Mouse (Mus musculus) hindbrain, embryonic 10.5 days (tissue): Measurements from ENCODE around the gene Adipor2. TPM values are rescaled to one million over a fixed set of nuclear protein-coding genes. Genes with fewer than 3 reads are reported as not detected.

Experiments used
- DNase-seq: peaks from one replicate; pipeline ENCODE4 v3.0.0-alpha.2; 2017; ENCODE audit warnings: low spot score
- H3K27ac ChIP-seq: fragments of 300-500 bp; sonication (generic); 2 replicates; pipeline ENCODE4 v1.5.1; 2016; ENCODE audit warnings: mild to moderate bottlenecking, moderate library complexity
- H3K27me3 ChIP-seq: fragments of 300-500 bp; sonication (generic); 2 replicates; pipeline ENCODE4 v1.6.1; 2016; ENCODE audit warnings: mild to moderate bottlenecking; ENCODE audit not compliant: poor library complexity, insufficient read depth, severe bottlenecking
- H3K36me3 ChIP-seq: fragments of 300-500 bp; sonication (generic); 2 replicates; pipeline ENCODE4 v1.6.1; 2016; ENCODE audit warnings: mild to moderate bottlenecking, moderate library complexity
- H3K4me1 ChIP-seq: fragments of 300-500 bp; sonication (generic); replicated peaks from 2 replicates; pipeline ENCODE4 v1.6.1; 2016; ENCODE audit warnings: mild to moderate bottlenecking
- H3K4me3 ChIP-seq: fragments of 300-500 bp; sonication (generic); 2 replicates; pipeline ENCODE4 v1.5.1; 2016; ENCODE audit warnings: mild to moderate bottlenecking, moderate library complexity
- H3K9me3 ChIP-seq: fragments of 300-500 bp; sonication (generic); 2 replicates; pipeline ENCODE4 v1.6.1; 2016; ENCODE audit warnings: mild to moderate bottlenecking, moderate library complexity
- WGBS: fragments of 180-500 bp; shearing (Covaris S2); methylation state at CpG from one replicate; pipeline ENCODE4 v1.1.7; 2016; 5-methylcytosine and 5-hydroxymethylcytosine counted together
- polyA plus RNA-seq: library from polyadenylated mRNA; unstranded; fragments of >200 nt; fragmentation: Nextera tagmentation; extraction: Ambion mirVana; gene quantifications from 2 replicates; pipeline ENCODE4 v1.2.1, GENCODE M21; 2016

The Adipor2 gene
- polyA plus RNA-seq, 1 experiment from 2014 or later: 28.2 TPM

DNA sequence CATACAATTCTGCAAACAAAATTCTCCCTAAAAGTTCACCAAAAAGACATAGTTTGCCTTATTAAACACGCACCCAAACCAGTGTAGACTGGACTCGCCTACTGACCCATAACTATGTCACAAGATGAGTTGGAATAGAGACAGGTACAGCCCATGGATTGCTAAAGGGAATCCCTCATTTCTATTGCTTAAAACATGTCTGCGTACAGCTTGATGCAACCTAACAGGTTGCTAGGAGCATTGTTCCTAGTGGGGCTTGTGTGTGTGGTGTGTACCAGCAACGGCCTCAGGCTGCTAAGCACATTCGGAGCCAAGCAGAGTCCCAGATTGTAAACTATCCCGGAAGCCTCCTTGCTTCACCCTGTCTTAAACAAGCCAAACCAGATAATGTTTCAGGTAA is 861 bp downstream of the Adipor2 start:
- H3K4me1 ChIP-seq: peaks cover 32% of the 10 kb centered on the region
- no peak for DNase-seq
- 75% methylated on average over 6 of the region's 6 CpGs for WGBS

DNA sequence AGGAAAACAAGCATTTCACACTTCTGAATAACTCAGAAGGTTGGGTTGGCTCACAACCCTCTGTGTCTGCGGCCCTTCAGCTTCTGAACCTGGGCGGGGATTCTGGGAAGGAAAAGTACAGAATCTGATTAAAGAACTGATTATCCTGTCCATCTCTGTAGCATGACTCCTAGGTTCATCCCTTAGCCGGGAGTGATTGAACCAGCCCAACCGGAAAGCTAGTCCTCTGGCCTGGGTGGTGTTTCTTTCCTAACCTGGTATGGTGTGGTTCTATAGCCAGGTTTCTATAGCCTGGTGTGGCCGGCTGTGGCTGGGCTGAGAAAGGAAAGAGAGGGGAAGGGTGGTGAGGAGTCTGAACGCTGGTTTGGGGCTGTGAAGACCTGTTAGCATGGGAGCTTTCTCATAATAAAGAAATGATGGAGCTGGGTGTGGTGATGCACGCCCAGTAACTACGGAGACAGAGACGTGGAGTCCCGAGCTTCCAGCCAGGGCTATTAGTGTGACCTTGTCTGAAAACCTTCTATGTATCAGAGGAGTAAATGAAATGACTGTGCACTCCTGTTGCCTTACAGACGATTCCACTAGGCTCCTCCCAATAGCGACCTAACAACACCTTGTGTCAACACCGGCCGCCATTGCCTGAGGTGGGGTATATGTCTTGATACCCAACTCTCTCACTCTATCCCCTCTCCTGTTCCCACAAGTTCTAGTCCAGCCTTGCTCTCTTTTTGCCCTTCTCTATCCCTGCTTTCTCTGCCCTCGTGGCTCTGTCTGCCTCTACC is 3.1 kb downstream of the Adipor2 start:
- Histone ChIP-seq H3K4me1 (peaks cover 30% of the 10 kb centered on the region), H3K36me3 (no peaks in the 10 kb centered on the region), H3K27ac (no peak overlapping the region), H3K27me3 (peaks cover 12% of the 10 kb centered on the region), H3K4me3 (no peak overlapping the region), H3K9me3 (no peaks in the 10 kb centered on the region)
- WGBS: 88% methylated on average over 15 of the region's 15 CpGs
- no peak for DNase-seq

More for the DNA sequence above, 861 bp downstream of the Adipor2 start:
- Histone ChIP-seq H3K9me3 (no peaks in the 10 kb centered on the region), H3K27me3 (peaks cover 12% of the 10 kb centered on the region), H3K27ac (no peak overlapping the region), H3K4me3 (no peak overlapping the region), H3K36me3 (no peaks in the 10 kb centered on the region)

DNA sequence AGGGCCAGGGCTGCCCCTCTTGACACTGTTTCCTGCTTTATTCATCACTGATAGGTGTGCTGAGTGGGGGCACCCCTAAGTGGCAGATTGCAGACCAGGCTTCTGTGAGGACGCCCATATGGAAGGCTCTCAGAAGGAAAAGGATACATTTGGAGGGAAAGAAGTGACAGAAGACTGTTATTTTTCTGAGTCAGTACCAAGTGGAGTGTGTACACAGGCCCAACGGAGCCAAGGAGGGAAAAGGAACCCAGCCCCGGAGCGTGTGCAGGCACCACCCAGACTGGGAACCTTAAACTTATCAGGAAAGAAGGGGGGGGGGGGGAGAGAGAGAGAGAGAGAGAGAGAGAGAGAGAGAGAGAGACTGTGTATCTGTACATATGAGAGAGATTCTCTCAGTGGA is 4.9 kb downstream of the Adipor2 start:
- H3K9me3 ChIP-seq: no peaks in the 10 kb centered on the region
- WGBS: 86% methylated on average over 4 of the region's 4 CpGs
- no peak overlapping the region for H3K4me3 ChIP-seq
- H3K4me1 ChIP-seq: peaks cover 22% of the 10 kb centered on the region
- peaks cover 12% of the 10 kb centered on the region for H3K27me3 ChIP-seq
- DNase-seq: no peak
- H3K27ac ChIP-seq: no peak overlapping the region
- H3K36me3 ChIP-seq: no peaks in the 10 kb centered on the region

DNA sequence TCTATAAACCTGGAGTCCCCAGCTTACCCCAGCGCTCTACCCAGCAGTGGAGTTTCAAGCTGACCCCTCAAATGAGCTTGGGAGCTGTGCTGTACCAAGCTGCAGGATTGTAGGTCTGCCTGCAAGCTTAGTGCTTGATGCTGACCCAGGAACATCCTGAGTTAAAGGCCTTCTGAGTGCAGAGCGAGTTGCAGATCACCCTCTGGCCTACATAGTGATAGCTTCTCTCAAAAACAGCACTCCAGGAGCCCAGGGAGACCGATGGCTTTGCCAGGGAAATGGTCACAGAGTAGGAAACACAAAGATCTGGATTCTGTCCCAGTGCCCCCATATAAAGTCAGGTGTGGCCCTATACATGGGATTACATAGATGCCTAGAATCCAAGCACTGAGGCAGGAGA is 6.0 kb downstream of the Adipor2 start:
- 84% methylated on average over 3 of the region's 3 CpGs for WGBS
- DNase-seq: no peak

DNA sequence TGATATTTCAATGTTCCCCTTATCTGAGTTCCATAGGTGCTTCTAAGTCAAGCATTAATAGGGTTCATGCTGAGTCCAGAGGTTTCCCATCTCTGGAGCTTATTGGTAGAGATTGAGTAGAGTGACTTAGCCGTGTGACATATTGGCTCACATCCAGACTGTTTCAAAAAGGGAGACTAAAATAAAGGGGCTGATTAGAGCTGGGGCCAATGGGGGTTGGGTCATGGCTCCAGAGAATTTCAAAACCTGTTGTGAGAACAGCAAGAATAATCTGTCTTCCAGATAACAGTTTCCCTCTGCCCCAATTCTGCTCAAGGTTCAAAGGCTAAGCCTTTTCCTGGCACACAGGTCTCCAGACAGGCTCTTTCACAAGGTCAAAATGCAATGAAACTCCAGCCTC is 7.7 kb downstream of the Adipor2 start:
- 76% methylated on average over 1 of the region's 1 CpGs for WGBS
- no peaks in the 10 kb centered on the region for H3K9me3 ChIP-seq
- no peak overlapping the region for H3K4me3 ChIP-seq
- peaks cover 10% of the 10 kb centered on the region; the same call in 1 of the 2 replicates for H3K4me1 ChIP-seq
- H3K27ac ChIP-seq: no peak overlapping the region
- H3K36me3 ChIP-seq: no peaks in the 10 kb centered on the region
- H3K27me3 ChIP-seq: peaks cover 5% of the 10 kb centered on the region; the same call in 1 of the 2 replicates
- DNase-seq: no peak

More for the DNA sequence above, 6.0 kb downstream of the Adipor2 start:
- Histone ChIP-seq H3K27me3 (peaks cover 5% of the 10 kb centered on the region), H3K4me3 (no peak overlapping the region), H3K27ac (no peak overlapping the region), H3K36me3 (no peaks in the 10 kb centered on the region), H3K9me3 (no peaks in the 10 kb centered on the region), H3K4me1 (peaks cover 11% of the 10 kb centered on the region; the same call in 1 of the 2 replicates)

DNA sequence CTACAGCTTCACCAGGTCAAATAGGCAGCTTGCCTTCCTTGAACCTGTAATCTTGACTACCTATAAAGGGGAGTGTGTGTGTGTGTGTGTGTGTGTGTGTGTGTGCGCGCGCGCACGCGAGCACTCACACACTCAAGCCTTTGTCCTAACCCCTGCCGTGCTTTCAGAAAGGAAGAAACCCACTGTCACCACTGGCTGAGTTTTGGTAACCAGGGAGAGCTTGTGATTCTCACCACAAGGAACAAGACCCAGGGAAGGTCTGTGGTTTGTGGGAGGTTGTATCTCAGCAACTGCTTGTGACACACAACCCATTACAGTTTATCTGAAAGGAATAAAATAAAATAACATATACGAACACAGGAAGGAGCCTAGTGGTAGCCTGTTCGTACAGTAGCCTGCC is 8.9 kb downstream of the Adipor2 start:
- H3K4me1 ChIP-seq: peaks cover 10% of the 10 kb centered on the region; the same call in 1 of the 2 replicates
- H3K27me3 ChIP-seq: no peaks in the 10 kb centered on the region
- no peak overlapping the region for H3K27ac ChIP-seq
- no peak for DNase-seq
- no peaks in the 10 kb centered on the region for H3K36me3 ChIP-seq
- whole genome bisulfite sequencing: 51% methylated on average over 9 of the region's 9 CpGs
- no peak overlapping the region for H3K4me3 ChIP-seq
- no peaks in the 10 kb centered on the region for H3K9me3 ChIP-seq

DNA sequence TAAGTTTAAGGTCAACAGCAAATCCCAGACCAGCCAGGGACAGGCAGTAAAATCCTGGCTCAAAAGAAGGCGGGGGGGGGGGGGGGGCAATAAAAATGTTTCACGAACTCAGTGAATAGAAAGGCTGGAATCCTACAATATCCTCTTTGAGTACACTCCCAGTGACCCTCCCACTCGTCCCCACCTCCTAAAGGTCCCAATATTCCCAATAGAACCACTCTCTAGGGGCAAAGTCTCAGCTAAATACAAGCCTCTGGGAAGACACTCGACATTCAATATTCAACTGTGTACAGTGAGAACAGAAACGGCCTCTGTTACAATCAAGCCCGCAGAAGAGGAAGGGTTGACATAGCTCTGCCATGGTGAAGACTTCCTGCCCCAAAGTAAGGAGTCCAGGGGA is 9.7 kb downstream of the Adipor2 start:
- Histone ChIP-seq H3K27me3 (no peaks in the 10 kb centered on the region), H3K4me1 (peaks cover 10% of the 10 kb centered on the region; the same call in 1 of the 2 replicates), H3K4me3 (no peak overlapping the region), H3K36me3 (no peaks in the 10 kb centered on the region), H3K9me3 (no peaks in the 10 kb centered on the region), H3K27ac (no peak overlapping the region)
- DNase-seq: no peak
- 63% methylated on average over 6 of the region's 6 CpGs for WGBS

DNA sequence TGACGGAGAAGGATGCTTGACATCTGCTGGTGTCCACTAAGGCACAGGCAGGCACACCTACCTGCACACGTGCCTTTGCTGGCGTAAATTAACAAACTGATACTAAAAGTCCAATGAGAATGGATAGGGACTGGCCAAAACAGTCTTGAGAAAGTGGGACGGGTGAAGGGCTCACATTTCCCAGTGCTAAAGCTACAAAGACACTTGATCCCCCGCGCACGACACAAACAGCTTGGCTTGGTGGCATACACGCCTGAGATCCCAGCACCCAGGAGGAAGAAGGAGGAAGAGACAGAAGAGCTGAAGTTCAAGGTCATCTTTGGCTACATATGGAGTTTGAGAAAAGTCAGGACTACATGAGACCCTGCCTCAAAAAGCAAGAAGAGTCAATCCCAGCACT is 11.0 kb downstream of the Adipor2 start:
- no peak overlapping the region for H3K27ac ChIP-seq
- 84% methylated on average over 8 of the region's 8 CpGs for WGBS
- H3K36me3 ChIP-seq: no peaks in the 10 kb centered on the region
- no peaks in the 10 kb centered on the region for H3K9me3 ChIP-seq
- DNase-seq: no peak
- no peak overlapping the region for H3K4me3 ChIP-seq
- H3K27me3 ChIP-seq: no peaks in the 10 kb centered on the region
- peaks cover 10% of the 10 kb centered on the region; the same call in 1 of the 2 replicates for H3K4me1 ChIP-seq

DNA sequence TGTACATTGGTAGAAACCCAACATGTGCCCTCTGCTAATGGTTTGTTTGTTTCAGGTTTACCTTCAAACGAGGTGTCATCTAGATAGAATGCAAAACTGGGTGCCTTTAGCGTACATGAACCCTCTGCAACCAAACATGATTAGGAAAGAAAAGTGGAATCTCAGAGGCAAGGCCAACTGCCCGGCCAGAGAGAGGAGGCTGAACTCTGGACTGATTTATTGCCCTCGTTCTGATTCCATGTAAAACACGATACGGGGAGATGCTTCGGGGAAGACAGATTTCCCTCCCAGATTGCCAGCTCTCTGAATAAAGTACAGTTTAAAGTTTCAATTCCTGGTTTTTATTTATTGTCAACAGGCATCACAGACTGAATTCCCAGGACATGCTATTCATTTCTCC is 12.2 kb downstream of the Adipor2 start:
- no peak overlapping the region for H3K27ac ChIP-seq
- no peak for DNase-seq
- H3K4me1 ChIP-seq: peaks cover 10% of the 10 kb centered on the region; the same call in 1 of the 2 replicates
- no peaks in the 10 kb centered on the region for H3K9me3 ChIP-seq
- WGBS: 86% methylated on average over 7 of the region's 7 CpGs
- no peaks in the 10 kb centered on the region for H3K36me3 ChIP-seq
- no peak overlapping the region for H3K4me3 ChIP-seq
- H3K27me3 ChIP-seq: no peaks in the 10 kb centered on the region

DNA sequence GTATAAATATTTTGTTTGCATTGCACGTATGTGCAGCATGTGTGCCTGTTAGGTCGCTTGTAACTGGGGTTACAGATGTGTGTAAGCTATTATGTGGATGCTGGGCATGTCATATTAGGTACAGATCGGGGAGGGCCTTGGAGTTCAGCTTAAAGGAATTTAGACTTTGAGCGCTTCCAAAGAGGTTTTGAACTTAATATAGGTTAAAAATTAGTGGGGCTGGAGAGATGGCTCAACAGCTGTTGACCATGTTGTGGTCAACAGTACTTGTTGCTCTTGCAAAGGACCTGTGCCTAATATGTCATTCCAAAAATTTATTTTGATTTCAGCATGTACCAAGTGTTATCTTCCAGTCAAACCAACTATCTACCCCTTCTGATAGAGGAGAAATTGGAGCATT is 12.7 kb downstream of the Adipor2 start:
- Histone ChIP-seq H3K9me3 (no peaks in the 10 kb centered on the region), H3K36me3 (no peaks in the 10 kb centered on the region), H3K4me1 (peaks cover 10% of the 10 kb centered on the region; the same call in 1 of the 2 replicates), H3K27ac (no peak overlapping the region), H3K4me3 (no peak overlapping the region), H3K27me3 (no peaks in the 10 kb centered on the region)
- 92% methylated on average over 4 of the region's 4 CpGs for WGBS
- DNase-seq: no peak

DNA sequence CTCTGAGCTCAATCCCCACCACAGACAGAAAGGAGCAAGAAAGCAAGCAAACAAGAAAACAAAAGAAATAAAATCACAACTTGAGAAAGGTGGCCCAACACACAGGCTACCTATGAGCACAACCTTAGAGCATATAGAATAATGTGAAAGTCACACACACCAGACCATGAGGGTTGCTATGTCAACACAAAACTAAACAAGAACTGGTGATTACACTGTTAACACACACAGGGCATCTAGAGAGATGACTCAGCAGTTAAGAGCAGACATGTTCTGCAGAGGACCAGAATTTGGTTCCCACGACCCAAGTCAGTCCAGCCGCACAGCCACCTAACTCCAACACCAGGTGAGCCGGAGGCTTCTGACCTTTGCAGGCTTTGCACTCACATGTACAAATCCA is 14.5 kb downstream of the Adipor2 start:
- Histone ChIP-seq H3K4me3 (no peak overlapping the region), H3K4me1 (0 out of 2 replicates have a peak, but pooled peaks cover 2% of the 10 kb centered on the region), H3K27ac (no peak overlapping the region), H3K27me3 (no peaks in the 10 kb centered on the region), H3K36me3 (no peaks in the 10 kb centered on the region), H3K9me3 (no peaks in the 10 kb centered on the region)
- DNase-seq: no peak
- 90% methylated on average over 3 of the region's 3 CpGs for WGBS

DNA sequence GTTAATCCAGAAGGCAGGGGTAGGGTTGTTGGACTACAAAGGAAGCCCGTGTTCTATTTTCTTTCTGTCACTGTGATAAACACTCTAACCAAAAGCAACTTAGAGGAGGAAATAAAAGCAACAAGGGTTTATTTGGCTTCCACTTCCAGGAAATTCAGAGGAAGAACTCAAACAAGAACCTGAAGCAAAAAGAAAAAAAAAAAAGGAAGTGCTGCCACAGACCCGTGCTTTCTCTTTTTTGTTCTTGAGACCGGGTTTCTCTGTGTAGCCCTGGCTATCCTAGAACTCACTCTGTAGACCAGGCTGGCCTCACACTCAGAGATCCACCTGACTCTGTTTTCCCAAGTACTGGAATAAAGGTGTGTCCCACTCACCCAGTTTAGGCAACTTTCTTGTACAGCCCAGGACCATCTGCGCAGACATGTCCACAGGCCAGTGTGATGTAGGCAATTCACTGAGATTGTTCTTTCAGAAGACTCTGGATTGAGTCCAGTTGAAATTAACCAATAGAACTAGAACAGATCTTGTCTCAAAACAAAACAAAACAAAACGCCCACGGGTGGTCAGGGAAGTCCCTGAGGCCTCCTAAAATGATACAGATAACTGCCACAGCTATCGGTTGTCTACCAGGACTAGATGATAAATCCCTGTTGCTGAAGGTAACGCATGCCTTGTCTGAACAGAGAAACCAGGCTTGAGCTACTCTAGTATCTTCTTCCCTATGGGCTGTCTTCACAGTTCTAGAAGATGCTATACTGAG is 15.8 kb downstream of the Adipor2 start:
- Histone ChIP-seq H3K27ac (no peak overlapping the region), H3K4me3 (no peak overlapping the region), H3K4me1 (no peaks in the 10 kb centered on the region), H3K27me3 (no peaks in the 10 kb centered on the region), H3K36me3 (0 out of 2 replicates have a peak, but pooled peaks cover 2% of the 10 kb centered on the region), H3K9me3 (0 out of 2 replicates have a peak, but pooled peaks cover 2% of the 10 kb centered on the region)
- WGBS: 90% methylated on average over 8 of the region's 8 CpGs
- DNase-seq: no peak

DNA sequence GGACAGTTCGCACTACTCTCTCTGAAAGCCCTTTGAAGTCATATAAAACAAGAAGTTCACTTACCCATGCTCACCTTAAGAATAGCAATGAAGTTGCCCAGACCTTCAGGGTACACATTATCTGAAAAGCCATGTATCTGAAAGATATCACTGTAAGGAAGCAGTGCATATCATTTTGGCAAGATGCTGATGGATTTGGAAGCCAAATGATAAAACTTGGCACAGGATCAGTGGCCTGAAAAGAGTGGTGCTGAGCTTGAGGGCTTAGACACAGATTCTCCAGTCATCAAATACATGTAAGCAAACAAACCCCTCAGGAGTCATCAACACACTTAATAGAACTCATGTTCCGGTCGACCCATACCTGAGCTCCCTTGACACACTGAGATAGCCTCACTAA is 16.9 kb downstream of the Adipor2 start:
- no peak overlapping the region for H3K4me3 ChIP-seq
- H3K4me1 ChIP-seq: no peaks in the 10 kb centered on the region
- DNase-seq: no peak
- H3K27me3 ChIP-seq: no peaks in the 10 kb centered on the region
- H3K9me3 ChIP-seq: 0 out of 2 replicates have a peak, but pooled peaks cover 2% of the 10 kb centered on the region
- no peak overlapping the region for H3K27ac ChIP-seq
- H3K36me3 ChIP-seq: 0 out of 2 replicates have a peak, but pooled peaks cover 2% of the 10 kb centered on the region
- WGBS: 94% methylated on average over 3 of the region's 3 CpGs
